ENCODE assay signal across 18 mouse cellular contexts in genomic region chr15:31565786-31566185, GRCm38 (mm10). TPM values are rescaled to one million over a fixed set of nuclear protein-coding genes. Genes with fewer than 3 reads are reported as not detected.
"Had no signal": no experiment of that assay in that cellular context is flagged by ENCODE, and none has a peak within 500 bp of the region (broad histone marks: within the 10 kb centered on the region; RNA-seq: fewer than 3 reads in every experiment).

No protein-coding gene starts in this region.

- H3K4me2 ChIP-seq: lung, embryonic 15.5 days; midbrain, embryonic 12.5 days; neural tube, embryonic 12.5 days; stomach, embryonic 15.5 days had no signal

- H3K36me3 ChIP-seq: lung, embryonic 15.5 days; midbrain, embryonic 12.5 days; neural tube, embryonic 12.5 days; stomach, embryonic 15.5 days had no signal

- DNase-seq: lung, adult 2 months; lung, postnatal 10 days; lung, postnatal 4 days; midbrain, embryonic 14.5 days; right cerebral cortex, postnatal 14 days; thymus, adult 2 months; thymus, postnatal 25 days; thymus, postnatal 4 days had no signal

- H3K9ac ChIP-seq: lung, embryonic 15.5 days; midbrain, embryonic 12.5 days; neural tube, embryonic 12.5 days; stomach, embryonic 15.5 days had no signal

- H3K4me1 ChIP-seq: midbrain, embryonic 12.5 days had no signal

- H3K9me3 ChIP-seq: lung, embryonic 15.5 days; midbrain, embryonic 12.5 days; stomach, embryonic 15.5 days had no signal

- H3K4me3 ChIP-seq: lung, embryonic 15.5 days; megakaryocyte, embryonic 14.5 days; midbrain, embryonic 12.5 days; neural tube, embryonic 12.5 days; stomach, embryonic 15.5 days had no signal

- ATAC-seq: midbrain, embryonic 16.5 days had no signal

- H3K27me3 ChIP-seq: lung, embryonic 15.5 days; midbrain, embryonic 12.5 days; neural tube, embryonic 12.5 days; stomach, embryonic 15.5 days had no signal

- H3K27ac ChIP-seq: lung, embryonic 15.5 days; midbrain, embryonic 12.5 days; neural tube, embryonic 12.5 days; stomach, embryonic 15.5 days; stomach, postnatal 0 days had no signal

RNA-seq across cellular contexts. Expression of gene Cmbl, which starts 0.6 kb away (rescaled TPM):
- total RNA-seq: megakaryocyte progenitor cell, adult 5-6 weeks; monocyte, adult 5-6 weeks; neutrophil, adult 5-6 weeks had no signal
